31 mouse cellular contexts compared by ENCODE assay signal in genomic region chr6:55014184-55014583, GRCm38 (mm10).
"Had no signal": no experiment of that assay in that cellular context is flagged by ENCODE, and none has a peak within 500 bp of the region (broad histone marks: within the 10 kb centered on the region; RNA-seq: fewer than 3 reads in every experiment).

No protein-coding gene starts in this region.

- H3K4me2 ChIP-seq: limb, embryonic 12.5 days; limb, embryonic 13.5 days; limb, embryonic 15.5 days; liver, embryonic 11.5 days; liver, embryonic 12.5 days; liver, embryonic 13.5 days; liver, embryonic 15.5 days; lung, embryonic 14.5 days; lung, embryonic 15.5 days; midbrain, embryonic 11.5 days; midbrain, embryonic 12.5 days; midbrain, embryonic 13.5 days; midbrain, embryonic 15.5 days; neural tube, embryonic 12.5 days; neural tube, embryonic 13.5 days had no signal

- H3K27ac ChIP-seq: limb, embryonic 10.5 days; limb, embryonic 12.5 days; limb, embryonic 13.5 days; limb, embryonic 15.5 days; liver, embryonic 12.5 days; liver, embryonic 13.5 days; liver, embryonic 14.5 days; liver, embryonic 15.5 days; lung, embryonic 15.5 days; macrophage; midbrain, embryonic 10.5 days; midbrain, embryonic 12.5 days; midbrain, embryonic 13.5 days; midbrain, embryonic 15.5 days; neural tube, embryonic 12.5 days; neural tube, embryonic 13.5 days had no signal

- H3K4me3 ChIP-seq: limb, embryonic 10.5 days; limb, embryonic 12.5 days; limb, embryonic 13.5 days; limb, embryonic 15.5 days; liver, embryonic 12.5 days; liver, embryonic 13.5 days; liver, embryonic 15.5 days; lung, embryonic 15.5 days; megakaryocyte, embryonic 14.5 days; midbrain, embryonic 10.5 days; midbrain, embryonic 12.5 days; midbrain, embryonic 13.5 days; midbrain, embryonic 15.5 days; myocyte; neural tube, embryonic 12.5 days; neural tube, embryonic 13.5 days had no signal

- H3K9me3 ChIP-seq: limb, embryonic 10.5 days; limb, embryonic 12.5 days; limb, embryonic 15.5 days; liver, embryonic 12.5 days; liver, embryonic 13.5 days; liver, embryonic 15.5 days; lung, embryonic 15.5 days; midbrain, embryonic 12.5 days; midbrain, embryonic 15.5 days had no signal

- H3K27me3 ChIP-seq: limb, embryonic 13.5 days; lung, embryonic 15.5 days; midbrain, embryonic 13.5 days; midbrain, embryonic 15.5 days had no signal

- H3K9ac ChIP-seq: limb, embryonic 12.5 days; limb, embryonic 13.5 days; limb, embryonic 15.5 days; liver, embryonic 12.5 days; liver, embryonic 13.5 days; liver, embryonic 14.5 days; liver, embryonic 15.5 days; liver, postnatal 0 days; lung, embryonic 14.5 days; lung, embryonic 15.5 days; midbrain, embryonic 12.5 days; midbrain, embryonic 13.5 days; midbrain, embryonic 15.5 days; neural tube, embryonic 12.5 days; neural tube, embryonic 13.5 days had no signal

- DNase-seq: left cerebral cortex, postnatal 4 days; liver; liver, embryonic 13.5 days; liver, postnatal 0 days; lung, adult 18-20 months; lung, adult 2 months; lung, embryonic 14.5 days; lung, postnatal 10 days; lung, postnatal 14 days; lung, postnatal 36 days; lung, postnatal 4 days; midbrain, embryonic 14.5 days had no signal

- H3K36me3 ChIP-seq: limb, embryonic 10.5 days; limb, embryonic 12.5 days; limb, embryonic 13.5 days; limb, embryonic 15.5 days; liver, embryonic 12.5 days; liver, embryonic 13.5 days; liver, embryonic 15.5 days; lung, embryonic 15.5 days; midbrain, embryonic 10.5 days; midbrain, embryonic 12.5 days; midbrain, embryonic 13.5 days; midbrain, embryonic 15.5 days; neural tube, embryonic 12.5 days; neural tube, embryonic 13.5 days had no signal
